Mouse (Mus musculus): ENCODE results near the gene Hoxa4. TPM values are rescaled to one million over a fixed set of nuclear protein-coding genes. Genes with fewer than 3 reads are reported as not detected.

Hoxa4 gene
- polyA plus RNA-seq, 1 experiment from 2014 or later, result not detected

GRCm38 (mm10) chr6:52189172-52189591 lies 2.4 kb downstream of the Hoxa4 start:
- H3K4me2 ChIP-seq, result no peak overlapping the region

GRCm38 (mm10) chr6:52186500-52186899 lies 5.1 kb downstream of the Hoxa4 start:
- Histone ChIP-seq H3K4me1 (peaks cover 6% of the 10 kb centered on the region), H3K36me3 (ENCODE audit: poor library complexity, severe bottlenecking) (no peaks in the 10 kb centered on the region), H3K27me3 (peaks cover 100% of the 10 kb centered on the region), H3K9ac (no peak overlapping the region), H3K9me3 (replicated peaks) (no peaks in the 10 kb centered on the region), H3K4me2 (no peak overlapping the region), H3K27ac (no peak overlapping the region), H3K4me3 (no peak overlapping the region)
- no peak for ATAC-seq
- 5% methylated on average over 1 of the region's 1 CpGs for WGBS

More at GRCm38 (mm10) chr6:52189172-52189591, 2.4 kb downstream of the Hoxa4 start:
- WGBS, result 6% methylated on average over 5 of the region's 5 CpGs
- H3K9me3 ChIP-seq (replicated peaks), result no peaks in the 10 kb centered on the region
- no peak overlapping the region for H3K9ac ChIP-seq
- no peaks in the 10 kb centered on the region for H3K36me3 ChIP-seq (ENCODE audit: poor library complexity, severe bottlenecking)
- peaks cover 100% of the 10 kb centered on the region for H3K27me3 ChIP-seq
- no peak overlapping the region for H3K27ac ChIP-seq
- peaks cover 11% of the 10 kb centered on the region for H3K4me1 ChIP-seq
- no peak for ATAC-seq
- no peak overlapping the region for H3K4me3 ChIP-seq

- Histone ChIP-seq H3K27ac (no peak overlapping the region), H3K4me1 (no peaks in the 10 kb centered on the region), H3K36me3 (ENCODE audit: poor library complexity, severe bottlenecking) (no peaks in the 10 kb centered on the region), H3K27me3 (peaks cover 100% of the 10 kb centered on the region), H3K9ac (no peak overlapping the region), H3K9me3 (replicated peaks) (no peaks in the 10 kb centered on the region), H3K4me2 (no peak overlapping the region), H3K4me3 (no peak overlapping the region)
- WGBS, result 6% methylated on average over 3 of the region's 3 CpGs
- no peak for ATAC-seq
These were observed 5.7 kb downstream of the Hoxa4 start for GRCm38 (mm10) chr6:52185834-52186233.

- under 1% methylated on average over 19 of the region's 19 CpGs for WGBS
These were observed 6.3 kb downstream of the Hoxa4 start for GRCm38 (mm10) chr6:52185222-52185621.

GRCm38 (mm10) chr6:52184668-52185067 lies 6.9 kb downstream of the Hoxa4 start:
- WGBS, result 3% methylated on average over 6 of the region's 6 CpGs
- peaks cover 100% of the 10 kb centered on the region for H3K27me3 ChIP-seq

More at GRCm38 (mm10) chr6:52185222-52185621, 6.3 kb downstream of the Hoxa4 start:
- Histone ChIP-seq H3K36me3 (ENCODE audit: poor library complexity, severe bottlenecking) (no peaks in the 10 kb centered on the region), H3K4me1 (no peaks in the 10 kb centered on the region), H3K9me3 (replicated peaks) (no peaks in the 10 kb centered on the region), H3K4me2 (no peak overlapping the region), H3K9ac (no peak overlapping the region), H3K27me3 (peaks cover 100% of the 10 kb centered on the region), H3K4me3 (no peak overlapping the region), H3K27ac (no peak overlapping the region)
- no peak for ATAC-seq

GRCm38 (mm10) chr6:52183311-52184080 lies 8.1 kb downstream of the Hoxa4 start:
- H3K4me3 ChIP-seq, result no peak overlapping the region
- no peaks in the 10 kb centered on the region for H3K9me3 ChIP-seq (replicated peaks)
- no peak overlapping the region for H3K27ac ChIP-seq
- no peaks in the 10 kb centered on the region for H3K36me3 ChIP-seq (ENCODE audit: poor library complexity, severe bottlenecking)
- no peak for ATAC-seq
- no peak overlapping the region for H3K9ac ChIP-seq
- H3K4me2 ChIP-seq, result no peak overlapping the region
- 7% methylated on average over 10 of the region's 10 CpGs for WGBS
- no peaks in the 10 kb centered on the region for H3K4me1 ChIP-seq
- peaks cover 100% of the 10 kb centered on the region for H3K27me3 ChIP-seq

More at GRCm38 (mm10) chr6:52184668-52185067, 6.9 kb downstream of the Hoxa4 start:
- Histone ChIP-seq H3K9me3 (replicated peaks) (no peaks in the 10 kb centered on the region), H3K4me2 (no peak overlapping the region), H3K4me1 (no peaks in the 10 kb centered on the region), H3K36me3 (ENCODE audit: poor library complexity, severe bottlenecking) (no peaks in the 10 kb centered on the region), H3K27ac (no peak overlapping the region), H3K4me3 (no peak overlapping the region), H3K9ac (no peak overlapping the region)
- ATAC-seq, result no peak

GRCm38 (mm10) chr6:52182793-52183192 lies 8.8 kb downstream of the Hoxa4 start:
- 6% methylated on average over 1 of the region's 1 CpGs for WGBS
- Histone ChIP-seq H3K4me3 (no peak overlapping the region), H3K9me3 (replicated peaks) (no peaks in the 10 kb centered on the region), H3K36me3 (ENCODE audit: poor library complexity, severe bottlenecking) (no peaks in the 10 kb centered on the region), H3K4me1 (no peaks in the 10 kb centered on the region), H3K4me2 (no peak overlapping the region), H3K27ac (no peak overlapping the region), H3K9ac (no peak overlapping the region), H3K27me3 (peaks cover 100% of the 10 kb centered on the region)
- no peak for ATAC-seq

GRCm38 (mm10) chr6:52182030-52182429 lies 9.5 kb downstream of the Hoxa4 start:
- no peaks in the 10 kb centered on the region for H3K4me1 ChIP-seq
- 17% methylated on average over 2 of the region's 2 CpGs for WGBS
- no peak overlapping the region for H3K27ac ChIP-seq
- no peak for ATAC-seq
- H3K4me3 ChIP-seq, result no peak overlapping the region
- no peak overlapping the region for H3K9ac ChIP-seq
- peaks cover 100% of the 10 kb centered on the region for H3K27me3 ChIP-seq
- no peaks in the 10 kb centered on the region for H3K36me3 ChIP-seq (ENCODE audit: poor library complexity, severe bottlenecking)
- no peaks in the 10 kb centered on the region for H3K9me3 ChIP-seq (replicated peaks)
- no peak overlapping the region for H3K4me2 ChIP-seq

GRCm38 (mm10) chr6:52180726-52181125 lies 10.8 kb downstream of the Hoxa4 start:
- Histone ChIP-seq H3K9me3 (replicated peaks) (no peaks in the 10 kb centered on the region), H3K27ac (no peak overlapping the region), H3K4me1 (no peaks in the 10 kb centered on the region), H3K9ac (no peak overlapping the region), H3K36me3 (ENCODE audit: poor library complexity, severe bottlenecking) (no peaks in the 10 kb centered on the region), H3K4me3 (no peak overlapping the region), H3K4me2 (no peak overlapping the region), H3K27me3 (peaks cover 100% of the 10 kb centered on the region)
- no peak for ATAC-seq
- 4% methylated on average over 3 of the region's 3 CpGs for WGBS

- peaks cover 100% of the 10 kb centered on the region for H3K27me3 ChIP-seq
- no peak overlapping the region for H3K4me3 ChIP-seq
- ATAC-seq, result no peak
- no peak overlapping the region for H3K27ac ChIP-seq
- no peak overlapping the region for H3K4me2 ChIP-seq
- H3K9me3 ChIP-seq (replicated peaks), result no peaks in the 10 kb centered on the region
- no peaks in the 10 kb centered on the region for H3K36me3 ChIP-seq (ENCODE audit: poor library complexity, severe bottlenecking)
- no peak overlapping the region for H3K9ac ChIP-seq
- 2% methylated on average over 11 of the region's 11 CpGs for WGBS
- no peaks in the 10 kb centered on the region for H3K4me1 ChIP-seq
These were observed 11.3 kb downstream of the Hoxa4 start for GRCm38 (mm10) chr6:52180213-52180710.

GRCm38 (mm10) chr6:52179690-52180089 lies 11.9 kb downstream of the Hoxa4 start:
- WGBS, result 2% methylated on average over 10 of the region's 10 CpGs
- Histone ChIP-seq H3K27me3 (peaks cover 100% of the 10 kb centered on the region), H3K9me3 (replicated peaks) (no peaks in the 10 kb centered on the region), H3K4me3 (no peak overlapping the region), H3K27ac (no peak overlapping the region), H3K4me1 (no peaks in the 10 kb centered on the region), H3K36me3 (ENCODE audit: poor library complexity, severe bottlenecking) (no peaks in the 10 kb centered on the region), H3K4me2 (no peak overlapping the region), H3K9ac (no peak overlapping the region)
- no peak for ATAC-seq

- no peak overlapping the region for H3K9ac ChIP-seq
- WGBS, result 0% methylated on average over 4 of the region's 4 CpGs
- peaks cover 99% of the 10 kb centered on the region for H3K27me3 ChIP-seq
- H3K36me3 ChIP-seq (ENCODE audit: poor library complexity, severe bottlenecking), result no peaks in the 10 kb centered on the region
- H3K9me3 ChIP-seq (replicated peaks), result no peaks in the 10 kb centered on the region
- H3K4me2 ChIP-seq, result no peak overlapping the region
- no peaks in the 10 kb centered on the region for H3K4me1 ChIP-seq
- ATAC-seq, result no peak
- no peak overlapping the region for H3K27ac ChIP-seq
- H3K4me3 ChIP-seq, result no peak overlapping the region
These were observed 12.5 kb downstream of the Hoxa4 start for GRCm38 (mm10) chr6:52178918-52179665.

Data from forebrain, embryonic 13.5 days (tissue).